Mouse (Mus musculus) layer of hippocampus, postnatal 25 days (tissue): ENCODE measurements around the gene Adamts14. TPM values are rescaled to one million over a fixed set of nuclear protein-coding genes. Genes with fewer than 3 reads are reported as not detected.

Source experiments
- DNase-seq, 2 experiments: peaks; one replicate each; pipeline ENCODE4 v3.0.0; 2022; ENCODE audit warnings: mixed read lengths in 2 of 2, low spot score in 1 of 2; ENCODE audit errors: extremely low spot score in 1 of 2
- total RNA-seq, 2 experiments: library from RNA; stranded (reverse); gene quantifications; 2 replicates each; pipeline ENCODE4 v1.2.3; 2021

The Adamts14 gene
- 1 to 10 TPM; 1.3 TPM for total RNA-seq

DNA sequence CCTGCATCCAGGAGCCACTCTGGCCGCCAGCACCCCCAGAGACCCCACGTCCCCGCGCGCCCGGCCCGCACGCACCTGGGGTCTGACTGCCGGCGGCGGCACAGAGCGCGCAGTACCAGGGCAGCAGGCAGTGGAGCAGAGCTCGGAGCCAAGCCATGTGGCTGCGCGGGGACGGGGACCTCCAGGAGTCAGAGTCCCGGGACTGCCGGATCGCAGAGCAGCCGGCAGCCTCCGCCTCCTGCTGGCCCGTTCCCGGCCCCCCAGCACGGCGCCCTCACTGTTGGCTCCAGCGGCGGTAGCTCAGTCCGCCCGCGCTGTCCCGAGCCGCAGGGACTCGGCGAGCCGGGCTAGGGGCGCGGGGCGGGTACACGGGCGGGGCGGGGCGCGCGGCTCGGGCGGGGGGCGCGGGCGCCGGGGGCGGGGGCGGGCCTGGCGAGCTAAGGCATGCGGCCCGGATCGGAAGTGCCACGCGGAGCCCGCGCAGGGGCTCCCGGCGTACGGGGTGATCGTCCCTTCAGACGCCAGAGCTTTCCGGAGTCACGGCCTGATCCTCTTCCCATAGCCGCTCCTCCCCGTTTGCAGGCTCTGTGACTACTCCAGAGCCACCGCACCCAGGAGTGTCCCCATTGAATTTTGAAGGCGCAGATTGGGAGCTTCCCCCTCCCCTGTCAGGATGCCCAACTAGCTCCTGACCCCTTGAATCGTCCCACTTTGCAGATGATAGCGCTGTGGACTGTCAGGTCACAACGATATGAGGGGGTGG lies at the start of gene Adamts14:
Gene Adamts14, minus strand, starts transcription at position 358 of the 763 bp plus-strand sequence.
- DNase-seq: no peak

DNA sequence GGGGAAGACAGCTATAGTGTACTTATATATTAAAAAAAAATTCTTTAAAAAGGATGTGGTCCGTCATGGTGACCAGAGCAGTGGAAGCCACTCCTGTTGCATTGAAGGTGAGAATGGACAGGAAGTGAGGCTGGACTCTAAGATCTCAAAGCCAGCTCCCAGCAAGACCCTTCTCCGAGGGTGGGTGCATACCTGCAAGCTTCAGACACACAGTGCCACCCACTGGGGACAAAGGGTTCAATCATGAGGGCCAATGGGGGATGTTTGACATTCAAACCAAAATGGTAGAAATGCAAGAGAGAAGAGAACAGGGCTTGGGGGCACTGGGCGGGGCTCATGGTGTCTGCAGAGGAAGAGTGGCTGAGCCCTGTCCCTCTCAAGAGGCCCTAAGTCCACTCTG lies 45.3 kb upstream of the Adamts14 start:
- no peak for DNase-seq

DNA sequence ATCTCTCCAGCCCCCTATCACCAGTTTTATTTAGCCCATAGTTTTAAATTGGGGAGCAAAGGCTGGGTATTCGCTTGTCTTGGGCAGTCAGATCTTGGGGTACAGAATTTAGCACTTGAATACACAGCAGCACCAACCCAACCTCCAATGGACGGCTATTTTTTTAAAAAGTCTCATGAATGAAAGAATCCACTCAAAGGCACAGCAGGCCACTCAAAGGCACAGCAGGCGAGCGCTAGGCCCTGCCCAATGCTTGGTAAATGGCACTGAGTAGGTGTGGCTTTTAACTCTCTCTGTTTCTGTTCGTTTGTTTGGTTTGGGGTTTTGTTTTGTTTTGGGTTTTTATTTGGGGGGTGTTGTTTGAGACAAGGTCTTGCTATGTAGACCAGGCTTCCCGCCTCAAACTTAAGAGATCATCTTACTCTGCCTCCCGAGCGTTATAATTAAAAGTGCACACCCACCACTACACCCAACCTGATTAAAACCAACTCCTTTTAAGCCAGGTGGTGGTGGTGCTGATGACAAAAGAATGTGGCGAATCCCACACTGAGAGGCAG lies 42.2 kb upstream of the Adamts14 start:
- DNase-seq: no peak

DNA sequence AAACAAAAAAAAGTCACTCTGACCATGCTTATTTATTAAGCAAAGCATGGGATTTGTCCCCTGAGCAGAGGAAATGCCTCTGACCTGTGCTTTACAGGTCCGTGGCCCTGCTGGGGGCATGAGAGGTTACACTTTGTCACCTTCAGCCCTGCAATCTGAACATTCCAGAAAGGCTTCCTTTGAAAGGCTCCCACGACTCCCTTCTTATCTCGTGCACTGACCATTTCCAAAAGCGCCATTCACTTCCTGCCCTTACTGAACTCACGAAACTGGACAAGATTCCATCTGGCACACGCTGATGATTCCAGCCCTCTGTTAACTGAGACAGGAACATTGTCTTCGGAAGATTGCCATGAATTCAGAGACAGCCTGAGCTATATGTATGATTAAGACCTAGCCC lies 40.5 kb upstream of the Adamts14 start:
- DNase-seq: no peak

DNA sequence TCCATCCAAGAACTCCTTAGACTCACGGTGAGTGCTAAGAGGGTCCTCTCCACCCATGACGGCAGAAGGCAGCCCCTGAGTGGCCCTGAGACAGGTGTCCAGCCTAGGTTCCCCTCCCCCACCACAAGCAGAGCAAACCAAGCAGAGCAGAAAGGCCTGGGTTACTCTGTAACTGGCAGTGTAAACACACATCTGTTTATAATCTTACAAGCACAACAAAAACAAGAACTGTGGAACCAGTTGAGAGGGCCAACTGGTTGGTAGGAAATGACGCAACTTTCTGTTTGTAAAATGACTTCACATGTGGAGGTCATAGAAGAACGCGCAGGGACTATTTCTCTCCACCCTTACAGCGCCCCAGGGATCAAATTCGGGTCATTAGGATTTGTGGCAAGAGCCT lies 39.5 kb upstream of the Adamts14 start:
- DNase-seq: no peak

DNA sequence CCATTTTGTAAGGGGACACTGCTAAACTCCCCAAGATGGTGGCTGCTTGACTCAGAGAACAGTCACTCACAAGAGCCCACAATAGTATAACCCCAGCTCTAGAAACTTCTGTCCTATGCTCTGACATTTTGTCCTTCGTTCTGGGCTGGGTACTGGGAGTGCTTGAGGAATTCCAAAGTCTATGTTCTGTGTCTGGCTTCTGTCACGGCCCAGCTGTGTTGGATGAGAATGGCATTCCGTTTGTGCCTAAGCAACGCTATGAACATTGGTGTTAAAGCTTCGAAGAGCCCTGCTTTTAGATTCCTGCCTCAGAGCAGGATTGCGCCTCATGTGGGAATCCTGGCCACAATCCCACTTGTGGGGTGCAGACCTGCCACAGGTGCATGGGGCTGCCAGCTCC lies 38.9 kb upstream of the Adamts14 start:
- no peak for DNase-seq

DNA sequence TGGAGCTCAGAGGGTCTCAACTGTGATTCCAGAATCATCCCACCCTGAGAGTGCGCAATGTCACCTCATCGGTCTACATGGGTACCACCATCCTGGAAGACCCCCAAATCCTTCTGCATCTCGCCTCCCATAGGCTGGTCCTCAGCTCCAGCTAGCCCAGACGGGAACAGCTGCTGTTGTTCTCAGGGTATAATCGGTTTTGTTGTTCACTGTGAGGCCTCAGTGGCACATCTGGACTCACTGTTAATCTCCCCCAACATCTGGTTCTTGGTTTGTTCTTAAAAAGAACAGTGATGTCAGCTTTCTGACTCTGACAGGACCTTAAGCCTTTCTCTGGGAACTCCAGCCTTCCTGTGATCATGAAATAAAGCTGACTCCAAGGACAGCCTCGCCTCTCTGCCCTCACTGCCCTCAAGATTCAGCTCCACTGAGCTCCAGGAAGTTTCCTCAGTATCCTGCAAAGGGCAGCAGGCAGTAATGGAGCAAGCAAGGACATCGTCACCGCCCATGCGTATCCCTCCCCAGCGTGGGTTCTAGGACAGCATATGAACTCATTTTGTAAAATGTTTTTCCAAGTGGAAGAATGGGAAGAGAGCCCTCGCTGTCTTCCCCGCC lies 35.6 kb upstream of the Adamts14 start:
- DNase-seq: no peak

DNA sequence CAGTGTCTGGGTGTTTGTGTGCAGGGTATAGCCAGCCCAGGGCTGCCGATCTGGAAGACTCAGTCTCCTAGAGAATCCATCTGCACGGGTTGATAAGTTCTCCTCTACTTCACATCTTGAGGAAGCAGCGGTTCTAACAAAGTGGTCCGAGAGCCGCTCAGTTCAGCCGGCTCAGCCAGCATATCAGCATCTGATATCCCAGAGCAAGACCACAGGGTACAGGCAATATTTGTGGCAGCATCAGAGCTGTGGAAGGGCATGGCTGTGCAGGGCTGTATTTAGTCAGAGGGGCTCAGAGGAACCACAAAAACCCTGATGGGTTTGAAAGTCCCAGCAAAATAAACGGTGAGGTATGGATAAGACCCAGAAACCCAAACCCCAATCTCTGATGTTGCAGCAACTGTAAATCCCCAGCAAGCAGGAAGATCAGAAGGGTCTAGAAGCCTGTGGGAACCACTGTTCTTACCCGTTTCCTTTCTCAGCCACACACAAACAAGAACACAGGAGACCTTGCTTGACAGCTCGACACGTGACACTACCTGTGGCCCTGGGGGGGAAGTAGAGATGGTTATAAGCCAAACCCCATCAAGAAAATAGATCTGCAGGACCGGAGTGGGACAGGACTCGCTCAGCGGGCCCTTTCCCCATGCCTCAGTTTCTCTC lies 32.8 kb upstream of the Adamts14 start:
- DNase-seq: no peak

DNA sequence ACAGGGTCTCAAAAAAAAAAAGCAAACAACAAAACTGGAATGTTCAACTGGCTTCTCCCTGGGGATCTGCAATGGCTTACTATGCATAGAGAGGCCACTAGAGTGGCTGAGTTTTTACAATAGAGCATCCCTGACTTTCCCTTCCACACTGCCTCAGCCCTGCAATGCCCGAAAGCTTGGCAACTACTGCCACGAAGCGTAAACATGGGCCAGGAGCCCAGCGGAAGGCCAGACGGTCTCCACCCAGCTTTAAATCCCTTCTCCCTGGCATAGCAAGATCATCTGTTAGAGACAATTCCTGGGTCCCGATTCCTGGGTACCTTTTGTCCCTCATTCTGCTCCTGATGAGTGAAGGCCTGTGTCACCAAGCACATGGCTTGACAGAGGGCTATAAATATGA lies 30.8 kb upstream of the Adamts14 start:
- DNase-seq: no peak

DNA sequence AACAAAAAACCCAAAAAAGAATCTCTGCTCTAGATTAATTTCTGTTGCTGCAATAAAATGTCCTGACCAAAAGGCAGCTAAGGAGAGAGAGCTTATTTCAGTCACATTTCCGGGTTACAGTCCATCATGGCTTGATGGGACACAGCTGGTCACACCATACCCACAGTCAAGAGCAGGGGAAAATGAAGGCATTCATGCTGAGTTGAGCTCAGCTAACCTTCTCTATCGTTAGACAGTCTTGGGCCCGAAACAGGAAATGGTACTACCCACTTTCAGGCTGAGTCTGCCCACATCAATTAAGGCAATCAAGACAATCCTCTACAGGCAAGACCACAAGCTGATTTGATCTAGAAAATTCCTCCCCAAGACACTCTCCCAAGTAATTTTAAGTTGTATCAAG lies 27.8 kb upstream of the Adamts14 start:
- no peak for DNase-seq

DNA sequence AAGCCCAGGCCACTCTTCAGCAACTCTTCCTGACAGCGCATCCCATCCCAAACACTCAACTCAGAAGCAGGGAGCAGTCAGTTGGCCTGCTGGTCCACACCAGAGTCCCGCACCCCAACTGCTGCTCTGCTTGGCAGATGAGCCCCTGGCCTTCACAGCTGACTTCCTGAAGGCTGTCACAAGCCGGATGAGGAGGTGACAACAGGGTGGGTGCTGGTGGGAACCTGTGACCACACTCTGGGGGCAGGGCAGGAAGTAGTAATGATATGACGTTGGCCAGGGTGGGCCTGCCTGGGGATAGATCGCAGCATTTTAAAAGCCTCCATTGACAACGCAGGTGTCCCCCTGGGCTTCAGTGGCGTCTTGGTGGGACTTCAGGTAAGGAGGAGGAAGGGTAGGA lies 24.2 kb upstream of the Adamts14 start, which contains the start of gene Prf1:
Gene Prf1, plus strand, starts transcription at position 357 of the 400 bp plus-strand sequence.
- no peak for DNase-seq

DNA sequence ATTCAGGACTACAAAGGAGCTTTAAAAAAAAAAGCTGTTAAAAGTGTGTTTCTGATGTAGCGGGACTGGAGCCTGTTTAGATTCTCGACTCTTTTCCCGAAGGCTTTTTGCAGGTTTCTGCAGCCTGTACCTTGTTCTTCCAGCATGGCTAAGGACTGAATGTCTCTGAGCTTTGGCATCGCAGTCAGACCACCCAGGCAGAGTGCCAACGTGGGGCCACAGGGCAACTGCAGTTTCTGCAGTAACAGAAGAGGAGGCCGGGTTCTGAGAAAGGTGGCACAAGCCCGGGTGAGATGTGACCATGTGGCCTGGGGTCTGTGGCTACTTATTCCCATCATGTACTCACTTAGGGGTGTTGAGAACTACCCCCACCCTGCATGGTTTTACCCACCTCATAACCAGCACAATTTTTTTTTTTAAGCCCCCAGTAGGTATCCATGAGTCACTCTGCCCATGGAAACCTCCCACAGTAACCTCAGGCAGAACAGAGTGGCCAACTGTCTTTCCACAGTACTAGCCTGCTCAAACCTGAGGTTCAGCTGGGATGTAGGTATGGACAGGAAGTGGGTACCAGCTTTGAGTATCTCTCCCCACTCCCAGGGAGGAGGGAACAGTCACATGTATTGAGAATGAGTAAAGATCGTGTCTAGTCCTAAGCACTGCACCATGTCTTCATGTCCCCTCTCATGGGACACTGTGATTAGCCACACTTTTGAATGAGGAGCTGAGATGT lies 23.6 kb upstream of the Adamts14 start:
- no peak for DNase-seq

DNA sequence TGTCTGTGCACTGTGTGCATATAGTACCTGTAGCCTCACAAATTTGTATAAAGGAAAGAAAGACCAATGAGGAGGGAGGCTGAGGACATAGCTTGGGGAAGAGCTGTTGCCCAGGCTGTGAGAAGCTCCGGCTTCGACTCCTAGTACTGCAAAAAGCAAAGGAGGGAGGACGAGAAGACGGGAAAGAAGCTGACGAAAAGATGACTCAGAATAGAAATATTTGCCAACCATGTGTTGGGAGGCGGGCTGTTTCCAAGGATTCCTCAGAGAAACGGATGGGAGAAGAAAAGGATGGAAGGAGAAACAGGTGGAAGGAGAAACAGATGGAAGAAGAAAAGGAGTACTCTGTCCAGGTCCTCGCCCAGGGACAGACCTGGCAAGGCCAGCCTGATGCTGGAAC lies 21.0 kb upstream of the Adamts14 start:
- DNase-seq: no peak

DNA sequence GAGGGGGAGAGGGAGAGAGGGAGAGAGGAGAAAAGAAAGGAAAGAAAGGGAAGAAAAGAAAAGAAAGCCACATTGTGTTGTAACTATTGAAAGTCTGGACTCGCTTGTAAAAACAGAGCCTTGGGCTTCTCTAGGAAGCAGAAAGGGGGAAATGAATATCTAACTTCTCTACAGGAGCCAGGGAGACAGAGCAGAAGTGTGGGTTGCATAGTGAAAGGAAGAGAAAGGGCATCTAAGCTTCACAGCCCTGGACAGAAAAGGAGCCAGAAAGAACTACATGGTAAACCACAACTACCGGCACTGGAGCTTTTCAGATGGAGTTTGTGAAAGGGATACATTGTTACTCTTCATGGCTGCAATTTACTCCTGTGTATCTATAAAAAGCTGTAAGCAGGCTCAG lies 17.2 kb upstream of the Adamts14 start:
- no peak for DNase-seq

DNA sequence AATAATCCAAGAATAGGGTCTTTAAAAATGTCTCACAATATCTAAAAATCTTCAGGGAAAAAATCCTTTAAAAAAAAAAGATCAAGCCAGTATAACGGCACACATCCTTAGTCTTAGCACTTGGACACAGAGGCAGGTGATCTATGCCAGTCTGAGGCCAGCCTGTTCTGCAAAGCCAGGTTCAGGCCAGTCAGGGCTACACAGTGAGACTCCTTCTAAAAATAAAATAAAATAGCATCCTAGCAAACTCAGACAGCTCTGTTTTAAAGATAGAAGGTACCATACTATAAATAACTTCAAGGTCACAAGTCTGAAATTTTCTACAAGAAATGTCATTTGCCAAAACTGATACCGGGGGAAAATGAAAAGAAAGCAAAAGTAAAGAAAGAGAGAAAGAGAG lies 16.8 kb upstream of the Adamts14 start:
- DNase-seq: no peak

DNA sequence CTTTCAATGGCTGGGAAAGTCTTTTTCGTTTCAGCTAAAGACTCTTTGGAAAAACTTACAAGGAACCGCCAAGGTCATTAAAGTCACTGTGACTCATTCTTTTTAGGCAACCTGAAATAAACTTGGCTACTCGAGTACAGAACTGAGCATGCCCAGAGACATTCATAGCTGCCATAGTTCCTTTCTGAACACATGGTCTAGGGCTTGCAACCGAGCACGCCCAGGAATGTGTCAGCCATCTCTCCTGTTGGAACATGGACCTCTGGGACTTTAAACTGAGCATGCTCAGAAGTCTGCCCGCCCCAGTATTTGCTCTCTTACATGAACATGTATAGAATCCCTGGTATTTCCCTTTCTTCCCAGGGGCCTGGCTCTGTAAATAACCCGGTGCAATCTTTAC lies 13.0 kb upstream of the Adamts14 start:
- DNase-seq: no peak

DNA sequence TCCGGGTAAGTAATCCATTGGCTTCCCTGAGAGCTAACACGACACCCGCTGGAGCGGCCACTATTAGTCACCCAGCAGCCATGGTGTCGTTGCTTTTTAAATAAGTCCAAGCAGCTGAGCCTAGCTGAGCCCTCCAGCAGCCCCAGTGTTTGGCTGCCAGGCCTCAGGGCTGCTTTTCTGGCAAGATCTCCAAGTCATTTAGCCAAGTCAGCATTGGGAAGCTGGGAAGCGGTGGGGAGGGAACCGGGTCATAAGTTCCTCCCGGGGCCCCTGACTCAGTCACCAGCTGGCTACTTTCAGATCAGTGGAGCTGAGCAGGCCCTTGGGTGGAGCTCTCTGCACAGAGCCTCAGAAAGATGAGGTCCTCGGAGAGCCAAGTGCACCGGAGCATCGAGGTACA lies 12.0 kb upstream of the Adamts14 start:
- DNase-seq: no peak

DNA sequence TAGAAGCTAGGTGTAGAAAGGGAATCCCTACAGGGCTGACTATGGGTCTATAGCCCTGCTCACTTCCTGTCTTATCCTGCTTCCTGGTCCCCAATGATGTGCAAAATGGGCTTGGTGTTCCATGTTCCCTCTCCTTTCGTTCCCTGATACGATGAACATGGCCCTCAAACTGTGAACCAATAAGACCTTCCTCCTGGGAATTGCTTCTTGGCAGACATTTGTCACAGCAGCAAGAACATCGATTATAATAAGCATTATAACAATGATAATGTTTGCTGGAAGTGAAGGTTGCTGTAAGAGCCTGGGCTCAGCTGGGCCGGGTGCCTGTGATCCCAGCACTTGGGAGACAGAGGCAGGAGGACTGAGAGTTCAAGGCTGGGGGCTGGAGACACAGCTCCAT lies 11.1 kb upstream of the Adamts14 start:
- no peak for DNase-seq

DNA sequence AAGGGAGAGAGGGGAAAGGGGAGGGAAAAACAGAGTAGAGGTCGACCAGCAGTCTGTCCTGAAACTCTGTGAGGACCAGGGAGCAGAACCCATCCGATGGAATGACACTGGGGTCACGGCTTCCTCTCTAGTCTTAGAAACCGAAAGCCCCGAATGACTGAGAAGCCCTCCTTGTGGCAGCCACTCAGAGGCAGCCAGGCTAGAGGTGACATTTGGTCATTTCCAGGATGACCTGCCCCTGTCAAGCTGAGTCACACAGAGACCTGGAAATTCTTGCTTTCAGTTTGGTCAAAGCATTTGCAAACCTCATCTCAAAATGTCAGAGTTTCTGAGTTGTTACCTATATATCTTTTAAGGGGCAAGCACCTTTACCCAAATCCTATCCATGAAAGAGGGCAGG lies 7.9 kb upstream of the Adamts14 start:
- DNase-seq: no peak

DNA sequence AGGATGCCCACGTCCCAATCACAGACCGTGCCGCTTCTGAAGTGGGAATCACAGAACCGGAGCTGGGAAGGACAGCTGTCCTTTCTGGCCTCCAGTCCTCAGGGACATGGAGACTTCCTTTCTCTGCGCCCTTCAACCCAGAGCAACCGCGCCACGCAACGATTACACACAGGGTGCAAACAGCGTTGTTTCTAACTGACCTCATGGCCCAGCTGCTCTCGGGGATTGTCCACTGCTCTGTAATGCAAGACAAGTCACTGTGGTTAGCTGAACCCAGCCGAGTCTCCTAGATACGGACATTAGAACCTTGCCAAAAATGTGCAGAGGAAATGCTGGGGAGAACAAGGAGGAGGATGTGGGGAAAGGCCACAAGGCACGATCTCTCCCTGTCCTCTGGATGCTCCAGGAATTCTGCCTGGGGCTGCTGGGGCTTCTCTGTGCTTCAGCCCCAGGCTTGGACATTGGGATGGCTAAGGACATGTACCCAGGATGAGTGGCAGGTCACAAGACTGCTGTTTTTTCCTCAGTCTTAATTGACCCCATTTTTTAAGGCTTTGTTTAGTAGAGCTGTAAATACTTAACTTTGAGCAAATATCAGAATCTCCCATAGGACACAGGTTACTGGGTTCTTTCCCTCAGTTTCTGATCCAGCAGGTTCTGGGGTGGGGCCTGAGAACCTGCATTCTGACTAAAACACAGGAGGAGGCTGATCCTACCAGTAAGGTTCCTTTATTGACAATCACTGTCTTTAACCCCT lies 4.9 kb upstream of the Adamts14 start:
- DNase-seq: no peak
